Mouse (Mus musculus) heart, postnatal 10 days (tissue): ENCODE data around the gene Esyt2. TPM values are rescaled to one million over a fixed set of nuclear protein-coding genes. Genes with fewer than 3 reads are reported as not detected.

ENCODE experiments used
- DNase-seq, 2 experiments: peaks; one replicate each; pipeline ENCODE4 v3.0.0; 2021
- intact Hi-C: fragments of 180-260 bp; cut with DNase I; formaldehyde crosslinking; loops from one replicate; pipeline ENCODE4 v1.15.1; 2025
- microRNA-seq, 2 experiments: library from miRNA; unstranded; fragments of <30 nt; microRNA quantifications; one replicate each; pipeline ENCODE4 v1.2.0; 2022
- total RNA-seq, 2 experiments: library from RNA; stranded (reverse); gene quantifications; 2 replicates each; pipeline ENCODE4 v1.2.3; 2021

Esyt2 gene
- total RNA-seq, 2 experiments from 2014 or later = 38.7 to 42.9 TPM

DNA sequence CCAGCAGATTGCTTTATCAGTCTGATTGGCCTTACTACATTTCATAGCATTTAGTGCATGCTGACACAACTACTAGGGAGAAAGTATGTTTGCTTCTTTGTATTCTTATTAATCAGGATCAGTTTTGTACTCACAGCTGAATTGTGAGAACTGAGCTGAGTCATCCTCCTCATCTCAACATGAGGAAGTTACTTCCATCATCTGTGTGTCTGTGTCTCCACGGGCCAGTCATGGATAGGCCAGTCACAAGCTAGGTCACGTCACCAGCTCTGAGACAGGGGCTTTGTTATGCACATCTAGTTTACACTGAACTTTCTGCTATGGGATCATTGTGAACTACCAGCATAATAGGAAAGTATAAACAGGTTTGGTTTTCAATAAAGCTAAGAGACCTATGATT, 152.7 kb downstream of the Esyt2 start:
- DNase-seq = no peak
- intact Hi-C loops = no loop called here

DNA sequence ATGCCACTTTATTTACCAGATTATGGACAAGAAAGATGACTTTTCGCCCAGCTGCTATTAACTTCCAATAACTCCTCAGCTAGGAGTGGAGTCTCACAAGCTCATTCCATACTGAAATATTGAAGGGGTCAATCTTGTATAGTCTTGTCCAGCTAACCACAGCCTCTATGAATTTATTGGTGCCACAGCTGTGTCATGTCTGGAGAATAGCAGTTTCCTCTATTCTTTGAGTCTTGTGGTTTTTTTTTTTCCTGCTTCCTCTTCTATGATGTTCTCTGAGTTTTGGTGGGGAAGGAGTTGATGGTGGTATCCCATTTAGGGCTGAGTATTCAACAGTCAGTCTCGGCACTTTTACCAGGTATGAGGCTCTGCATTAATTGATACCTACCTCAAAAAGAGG, 154.2 kb downstream of the Esyt2 start:
- intact Hi-C loops = no loop called here

GRCm38 (mm10) chr12:116436125-116436524, 155.1 kb downstream of the Esyt2 start:
- intact Hi-C loops = no loop called here
- no peak for DNase-seq

More for the DNA sequence above, 154.2 kb downstream of the Esyt2 start:
- no peak for DNase-seq

DNA sequence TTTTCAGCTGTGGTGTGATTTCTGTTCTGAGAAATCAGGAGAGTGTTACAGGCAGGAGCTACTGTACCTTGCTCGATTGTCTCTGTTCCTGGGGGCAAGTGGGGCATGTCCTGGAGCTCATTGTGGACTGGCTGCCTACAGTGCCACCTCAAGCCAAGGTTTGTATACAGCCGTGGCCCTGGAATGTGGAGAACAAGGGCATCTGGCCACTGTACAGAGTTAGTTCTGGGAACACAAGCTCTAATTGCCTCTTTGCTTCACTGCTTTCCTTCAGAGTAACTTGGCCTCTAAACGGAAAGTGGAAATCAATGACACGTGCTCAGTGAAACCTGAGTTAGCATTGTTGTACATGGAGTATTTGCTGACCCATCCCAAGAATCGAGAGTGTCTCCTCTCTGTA, 157.6 kb downstream of the Esyt2 start:
- intact Hi-C loops = no loop called here
- no peak for DNase-seq

Small RNAs within 50 kb of the gene (microRNA-seq; reads per million reads assigned to microRNA genes)
- gene Gm23190 = 0 reads per million in 2 experiments

Other genes with a start within 250 kb of the Esyt2 start
- 10 to 100 TPM; 33.1 to 33.3 TPM for gene Zfp386, start 233.5 kb upstream of the Esyt2 start, total RNA-seq
- 1 to 10 TPM; 2.1 to 3.0 TPM for gene Vipr2, start 203.5 kb upstream of the Esyt2 start, total RNA-seq
- 1 to 10 TPM; 2.6 to 3.3 TPM for gene Wdr60, start 18.2 kb upstream of the Esyt2 start, total RNA-seq
- not detected for gene Gm11027, start 5.8 kb upstream of the Esyt2 start, total RNA-seq
- 10 to 100 TPM; 16.3 to 16.4 TPM for gene Ncapg2, start 124.2 kb downstream of the Esyt2 start, total RNA-seq
- under 1 TPM; 0.14 to 0.20 TPM for gene Ptprn2, start 204.5 kb downstream of the Esyt2 start, total RNA-seq